Comparison of ENCODE assay signal across 25 mouse cellular contexts in genomic region chr6:82047977-82048376, GRCm38 (mm10). TPM values are rescaled to one million over a fixed set of nuclear protein-coding genes. Genes with fewer than 3 reads are reported as not detected.
A peak's percentile ranks its signal among the peaks of the same experiment; 100 is the strongest.
DNase-seq lines count a peak whose midpoint lies in the region; ATAC-seq and TF ChIP-seq lines count a peak whose summit lies in the region.
"Had no signal": no experiment of that assay in that cellular context is flagged by ENCODE, and none has a peak within 500 bp of the region (broad histone marks: within the 10 kb centered on the region; RNA-seq: fewer than 3 reads in every experiment).

No protein-coding gene starts in this region.

- H3K9ac ChIP-seq in lung, embryonic 14.5 days = peak overlapping the region; percentile 27; the same call in 1 of the 2 replicates
- H3K9ac ChIP-seq in kidney, postnatal 0 days (ENCODE audit: low read depth, low read length) = no peak overlapping the region
- H3K9ac ChIP-seq in stomach, postnatal 0 days (ENCODE audit: low read length) = no peak overlapping the region
- H3K9ac ChIP-seq: heart, embryonic 15.5 days; hindbrain, embryonic 13.5 days; liver, postnatal 0 days; midbrain, embryonic 13.5 days had no signal

- no peaks in the 10 kb centered on the region for H3K9me3 ChIP-seq in lung, embryonic 14.5 days (ENCODE audit: low read depth, low read length)
- no peaks in the 10 kb centered on the region for H3K9me3 ChIP-seq in kidney, postnatal 0 days (replicated peaks; ENCODE audit: low read length)
- H3K9me3 ChIP-seq in stomach, postnatal 0 days (ENCODE audit: control insufficient read depth, low read length) = no peaks in the 10 kb centered on the region
- H3K9me3 ChIP-seq: heart, embryonic 15.5 days; hindbrain, embryonic 13.5 days; midbrain, embryonic 13.5 days had no signal

- ATAC-seq in lung, embryonic 14.5 days (ENCODE audit: insufficient read depth) = no peak
- peak; percentile 82 for ATAC-seq in kidney, postnatal 0 days (replicated peaks; ENCODE audit: low FRiP score, low read depth)
- ATAC-seq in stomach, postnatal 0 days (ENCODE audit: low FRiP score, low TSS enrichment) = peak; percentile 55
- ATAC-seq: CD4-positive, CD25-positive, alpha-beta regulatory T cell, adult 4 months; forebrain, embryonic 16.5 days; liver, postnatal 0 days; midbrain, embryonic 13.5 days had no signal

- H3K36me3 ChIP-seq in lung, embryonic 14.5 days (ENCODE audit: insufficient read depth) = peaks cover 13% of the 10 kb centered on the region; the same call in 1 of the 2 replicates
- H3K36me3 ChIP-seq in kidney, adult 2 months (ENCODE audit: control insufficient read depth, insufficient read depth, low read length) = no peaks in the 10 kb centered on the region
- no peaks in the 10 kb centered on the region for H3K36me3 ChIP-seq in kidney, postnatal 0 days (ENCODE audit: insufficient read depth, low read length)
- no peaks in the 10 kb centered on the region for H3K36me3 ChIP-seq in stomach, postnatal 0 days (ENCODE audit: control insufficient read depth, insufficient read depth, low read length)
- H3K36me3 ChIP-seq: heart, embryonic 15.5 days; hindbrain, embryonic 13.5 days; midbrain, embryonic 13.5 days had no signal

- H3K4me3 ChIP-seq in lung, embryonic 14.5 days (ENCODE audit: low read depth, low read length) = no peak overlapping the region
- H3K4me3 ChIP-seq in kidney, adult 2 months (ENCODE audit: insufficient read depth, low read depth, low read length) = no peak overlapping the region
- H3K4me3 ChIP-seq in kidney, postnatal 0 days (replicated peaks; ENCODE audit: low read depth, low read length) = no peak overlapping the region
- H3K4me3 ChIP-seq in stomach, postnatal 0 days (ENCODE audit: low read depth, low read length) = no peak overlapping the region
- H3K4me3 ChIP-seq: heart, embryonic 15.5 days; hindbrain, embryonic 13.5 days; midbrain, embryonic 13.5 days had no signal

- no peak for TF ChIP-seq CTCF in lung, embryonic 14.5 days (IDR thresholded peaks at IDR 0.05; ENCODE audit: low read depth)
- TF ChIP-seq CTCF in kidney, adult 2 months (conservative IDR thresholded peaks at IDR 0.05; ENCODE audit: insufficient read depth, insufficient read length, low read depth, low read length) = no peak
- no peak for TF ChIP-seq CTCF in kidney, postnatal 0 days (IDR thresholded peaks at IDR 0.05; ENCODE audit: low read depth)
- TF ChIP-seq CTCF in stomach, postnatal 0 days (IDR thresholded peaks at IDR 0.05; ENCODE audit: low read depth) = no peak

- peaks cover 24% of the 10 kb centered on the region for H3K4me1 ChIP-seq in lung, embryonic 14.5 days (ENCODE audit: insufficient read depth)
- H3K4me1 ChIP-seq in kidney, adult 2 months (ENCODE audit: control insufficient read depth, insufficient read depth, low read length) = peaks cover 50% of the 10 kb centered on the region
- H3K4me1 ChIP-seq in kidney, postnatal 0 days (replicated peaks; ENCODE audit: insufficient read depth, low read length) = peaks cover 31% of the 10 kb centered on the region
- 0 out of 2 replicates have a peak, but pooled peaks cover 4% of the 10 kb centered on the region for H3K4me1 ChIP-seq in stomach, postnatal 0 days (replicated peaks; ENCODE audit: control insufficient read depth, insufficient read depth)
- H3K4me1 ChIP-seq: midbrain, embryonic 13.5 days had no signal

- no peaks in the 10 kb centered on the region for H3K27me3 ChIP-seq in lung, embryonic 14.5 days (ENCODE audit: insufficient read depth, low read length)
- H3K27me3 ChIP-seq in kidney, adult 2 months (replicated peaks; ENCODE audit: control insufficient read depth, insufficient read depth, low read length) = no peaks in the 10 kb centered on the region
- no peaks in the 10 kb centered on the region for H3K27me3 ChIP-seq in kidney, postnatal 0 days (ENCODE audit: insufficient read depth, low read length)
- H3K27me3 ChIP-seq in stomach, postnatal 0 days (ENCODE audit: control insufficient read depth, insufficient read depth, low read length) = no peaks in the 10 kb centered on the region

- H3K4me2 ChIP-seq in lung, embryonic 14.5 days = no peak overlapping the region
- H3K4me2 ChIP-seq in kidney, postnatal 0 days (ENCODE audit: low read length) = no peak overlapping the region
- H3K4me2 ChIP-seq in stomach, postnatal 0 days (replicated peaks; ENCODE audit: low read depth) = no peak overlapping the region
- H3K4me2 ChIP-seq: heart, embryonic 15.5 days; hindbrain, embryonic 13.5 days; midbrain, embryonic 13.5 days had no signal

- no peak overlapping the region for H3K27ac ChIP-seq in lung, embryonic 14.5 days (ENCODE audit: low read depth)
- H3K27ac ChIP-seq in kidney, adult 2 months (ENCODE audit: insufficient read depth, low read depth, low read length) = peak overlapping the region; percentile 66
- H3K27ac ChIP-seq in kidney, postnatal 0 days = peak overlapping the region; percentile 68
- no peak overlapping the region for H3K27ac ChIP-seq in stomach, postnatal 0 days (replicated peaks)
- H3K27ac ChIP-seq: heart, embryonic 15.5 days; hindbrain, embryonic 13.5 days; midbrain, embryonic 13.5 days had no signal

- DNase-seq in lung, embryonic 14.5 days = no peak
- DNase-seq in lung, adult 18-20 months = no peak
- DNase-seq in kidney, adult 2 months = peak; percentile 89
- DNase-seq in kidney, postnatal 0 days (ENCODE audit: low spot score) = peak; percentile 71
- DNase-seq in stomach, postnatal 0 days (ENCODE audit: low spot score) = no peak
- DNase-seq in frontal cortex, postnatal 10 days (ENCODE audit: low spot score in 2 of 2) = no peak
- DNase-seq in ovary, postnatal 10 days (ENCODE audit: low spot score) = no peak
- no peak for DNase-seq in adrenal gland, postnatal 4 days (ENCODE audit: low spot score in 2 of 2)
- DNase-seq: adrenal gland, postnatal 14 days; cerebellum, adult 8-10 months; cerebellum, postnatal 36 days; embryo, embryonic 11 days; gastrocnemius, postnatal 25 days; heart, postnatal 36 days; liver, postnatal 0 days; lung, postnatal 14 days; thymus, adult 2 months; thymus, postnatal 4 days had no signal

- TF ChIP-seq EP300 in stomach, postnatal 0 days (optimal IDR thresholded peaks at IDR 0.05) = no peak

- TF ChIP-seq POLR2A in kidney, adult 2 months (IDR thresholded peaks at IDR 0.05; ENCODE audit: low read depth, low read length) = no peak

- 39% methylated on average over 6 of the region's 6 CpGs for WGBS in lung, embryonic 14.5 days
- WGBS in kidney, adult 2 months = 16% methylated on average over 6 of the region's 6 CpGs
- 26% methylated on average over 6 of the region's 6 CpGs for WGBS in kidney, postnatal 0 days
- WGBS in stomach, postnatal 0 days = 46% methylated on average over 6 of the region's 6 CpGs

RNA-seq across cellular contexts. Expression of gene Eva1a, which starts 7.1 kb away (rescaled TPM):
- 46.5 and 53.7 TPM in 2 replicates for polyA plus RNA-seq in lung, embryonic 14.5 days (2014; fragmentation: Nextera tagmentation; extraction: Ambion mirVana)
- polyA plus RNA-seq in kidney, adult 2 months (2012; rRNA removed) = 34.3 and 39.2 TPM in 2 replicates
- polyA plus RNA-seq in kidney, postnatal 0 days (2015; fragmentation: Nextera tagmentation; extraction: Ambion mirVana) = 60.8 and 62.5 TPM in 2 replicates
- polyA plus RNA-seq in stomach, postnatal 0 days (2015; fragmentation: Nextera tagmentation; extraction: Ambion mirVana) = 13.5 and 15.4 TPM in 2 replicates
- total RNA-seq in adrenal gland, postnatal 4 days (2021) = 1 to 10 TPM; 4.9 to 6.3 TPM
- total RNA-seq: megakaryocyte progenitor cell, adult 5-6 weeks; monocyte, adult 5-6 weeks had no signal
- polyA plus RNA-seq: CD4-positive, CD25-positive, alpha-beta regulatory T cell, adult 4 months had no signal

Comparison
In these comparisons a context has a peak if more than half of its experiments do, and no peak if none do; other contexts are left out.
1. DNase-seq: peak in kidney, adult 2 months (single experiment) and kidney, postnatal 0 days (single experiment); none in lung, embryonic 14.5 days (single experiment), lung, adult 18-20 months (0 of 2), stomach, postnatal 0 days (single experiment), frontal cortex, postnatal 10 days (0 of 2), ovary, postnatal 10 days (single experiment) and adrenal gland, postnatal 4 days (0 of 2).
2. H3K27ac ChIP-seq: peak in kidney, adult 2 months (single experiment) and kidney, postnatal 0 days (single experiment); none in lung, embryonic 14.5 days (single experiment) and stomach, postnatal 0 days (single experiment).